16 mouse cellular contexts compared by ENCODE assay signal in the genomic region with DNA sequence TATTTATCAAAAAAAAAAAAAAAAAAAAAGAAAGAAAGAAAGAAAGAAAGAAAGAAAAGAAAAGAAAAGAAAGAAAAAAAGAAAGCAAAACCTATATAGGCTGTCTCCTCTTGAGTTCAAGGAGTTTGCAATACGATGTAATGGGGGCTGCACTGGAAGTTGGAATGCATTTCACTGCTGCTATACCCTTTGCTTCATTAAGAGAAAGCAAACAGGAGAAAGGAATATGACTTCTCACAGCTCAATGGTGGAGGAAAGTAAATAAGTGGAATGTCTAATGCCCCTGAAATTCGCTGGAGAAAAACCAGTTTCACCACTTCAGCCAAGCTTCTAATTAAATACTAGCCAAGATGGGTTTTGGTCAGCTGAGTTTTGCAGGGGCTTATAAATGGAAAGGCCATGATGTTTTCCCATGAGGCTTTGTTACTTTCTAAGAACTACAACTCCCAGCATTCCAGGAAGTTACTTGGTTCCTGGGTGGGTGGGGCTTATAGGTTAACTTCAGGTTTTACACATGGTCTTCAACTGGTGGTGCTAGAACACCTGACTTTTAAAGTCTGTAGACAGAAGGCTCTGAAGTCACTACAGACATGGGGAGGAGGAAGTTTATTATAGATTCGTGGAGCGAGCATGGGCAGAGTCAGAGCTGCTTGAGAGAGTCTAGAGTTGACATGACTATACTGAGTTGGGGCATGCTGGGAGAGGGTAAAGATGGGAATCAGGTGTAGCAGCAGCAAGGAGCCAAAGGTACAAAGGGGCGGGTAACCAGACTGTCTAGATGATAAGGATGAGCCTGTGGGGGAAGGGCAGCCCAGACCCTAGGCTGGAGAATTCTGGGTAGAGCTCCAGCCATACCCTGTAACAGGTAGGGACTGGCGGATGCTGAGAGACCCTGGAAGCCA. TPM values are rescaled to one million over a fixed set of nuclear protein-coding genes. Genes with fewer than 3 reads are reported as not detected.
A peak's percentile ranks its signal among the peaks of the same experiment; 100 is the strongest.
DNase-seq lines count a peak whose midpoint lies in the region; ATAC-seq and TF ChIP-seq lines count a peak whose summit lies in the region.
"Had no signal": no experiment of that assay in that cellular context is flagged by ENCODE, and none has a peak within 500 bp of the region (broad histone marks: within the 10 kb centered on the region; RNA-seq: fewer than 3 reads in every experiment).

No protein-coding gene starts in this region.

- H3K36me3 ChIP-seq in hindbrain, embryonic 16.5 days (ENCODE audit: control insufficient read depth, insufficient read depth, low read length): no peaks in the 10 kb centered on the region
- no peaks in the 10 kb centered on the region for H3K36me3 ChIP-seq in hindbrain, embryonic 11.5 days (ENCODE audit: control insufficient read depth, insufficient read depth, low read length)
- no peaks in the 10 kb centered on the region for H3K36me3 ChIP-seq in lung, postnatal 0 days (ENCODE audit: insufficient read depth, low read length)
- no peaks in the 10 kb centered on the region for H3K36me3 ChIP-seq in intestine, embryonic 16.5 days (ENCODE audit: control insufficient read depth, insufficient read depth, low read length)
- H3K36me3 ChIP-seq in stomach, embryonic 14.5 days (ENCODE audit: control insufficient read depth, insufficient read depth, low read length): no peaks in the 10 kb centered on the region
- H3K36me3 ChIP-seq: limb, embryonic 13.5 days; stomach, embryonic 15.5 days had no signal

- no peak for TF ChIP-seq CTCF in lung, postnatal 0 days (IDR thresholded peaks at IDR 0.05)

- no peak overlapping the region for H3K4me3 ChIP-seq in hindbrain, embryonic 16.5 days (ENCODE audit: low read length)
- H3K4me3 ChIP-seq in hindbrain, embryonic 11.5 days (ENCODE audit: low read depth, low read length): no peak overlapping the region
- no peak overlapping the region for H3K4me3 ChIP-seq in lung, postnatal 0 days (ENCODE audit: low read depth, low read length)
- no peak overlapping the region for H3K4me3 ChIP-seq in intestine, embryonic 16.5 days (ENCODE audit: low read length)
- H3K4me3 ChIP-seq in stomach, embryonic 14.5 days (ENCODE audit: low read depth, low read length): no peak overlapping the region
- H3K4me3 ChIP-seq: heart, adult 2 months; limb, embryonic 13.5 days; stomach, embryonic 15.5 days had no signal

- H3K9ac ChIP-seq in hindbrain, embryonic 16.5 days (ENCODE audit: low read depth, low read length): no peak overlapping the region
- H3K9ac ChIP-seq in hindbrain, embryonic 11.5 days (ENCODE audit: low read depth, low read length): no peak overlapping the region
- H3K9ac ChIP-seq in lung, postnatal 0 days (replicated peaks; ENCODE audit: low read depth): no peak overlapping the region
- no peak overlapping the region for H3K9ac ChIP-seq in intestine, embryonic 16.5 days (ENCODE audit: low read depth, low read length)
- H3K9ac ChIP-seq in stomach, embryonic 14.5 days (replicated peaks; ENCODE audit: low read depth, low read length): no peak overlapping the region
- H3K9ac ChIP-seq: limb, embryonic 13.5 days; stomach, embryonic 15.5 days had no signal

- no peaks in the 10 kb centered on the region for H3K4me1 ChIP-seq in hindbrain, embryonic 16.5 days (ENCODE audit: control insufficient read depth, insufficient read depth, low read depth, low read length)
- H3K4me1 ChIP-seq in hindbrain, embryonic 11.5 days (replicated peaks; ENCODE audit: control insufficient read depth, insufficient read depth, low read length): no peaks in the 10 kb centered on the region
- H3K4me1 ChIP-seq in lung, postnatal 0 days (ENCODE audit: insufficient read depth, low read depth, low read length): no peaks in the 10 kb centered on the region
- H3K4me1 ChIP-seq in intestine, embryonic 16.5 days (ENCODE audit: control insufficient read depth, insufficient read depth, low read length): no peaks in the 10 kb centered on the region
- peaks cover 8% of the 10 kb centered on the region; the same call in 1 of the 2 replicates for H3K4me1 ChIP-seq in stomach, embryonic 14.5 days (ENCODE audit: control insufficient read depth, insufficient read depth, low read length)
- H3K4me1 ChIP-seq: stomach, embryonic 15.5 days had no signal

- no peak for TF ChIP-seq EP300 in lung, postnatal 0 days (IDR thresholded peaks at IDR 0.05)

- 82% methylated on average over 6 of the region's 6 CpGs for WGBS in hindbrain, embryonic 16.5 days
- 78% methylated on average over 6 of the region's 6 CpGs for WGBS in hindbrain, embryonic 11.5 days
- 69% methylated on average over 6 of the region's 6 CpGs for WGBS in lung, postnatal 0 days
- WGBS in intestine, embryonic 16.5 days: 70% methylated on average over 6 of the region's 6 CpGs
- WGBS in stomach, embryonic 14.5 days: 70% methylated on average over 6 of the region's 6 CpGs

- DNase-seq in hindbrain, embryonic 11.5 days (ENCODE audit: low spot score): no peak
- DNase-seq in lung, postnatal 0 days (ENCODE audit: low spot score): peak; percentile 63
- no peak for DNase-seq in lung, postnatal 36 days
- DNase-seq in neural tube, embryonic 10.5 days (ENCODE audit: extremely low spot score, low spot score): no peak
- no peak for DNase-seq in urinary bladder, postnatal 36 days (ENCODE audit: low spot score in 2 of 2)
- DNase-seq: heart, adult 2 months; heart, postnatal 36 days; kidney, adult 9 months; thymus, postnatal 4 days had no signal

- H3K9me3 ChIP-seq in hindbrain, embryonic 16.5 days (ENCODE audit: control insufficient read depth, low read length): no peaks in the 10 kb centered on the region
- no peaks in the 10 kb centered on the region for H3K9me3 ChIP-seq in hindbrain, embryonic 11.5 days (ENCODE audit: control insufficient read depth, low read length)
- no peaks in the 10 kb centered on the region for H3K9me3 ChIP-seq in lung, postnatal 0 days (ENCODE audit: low read length)
- 0 out of 2 replicates have a peak, but pooled peaks cover 4% of the 10 kb centered on the region for H3K9me3 ChIP-seq in intestine, embryonic 16.5 days (ENCODE audit: control insufficient read depth, low read length)
- H3K9me3 ChIP-seq in stomach, embryonic 14.5 days (ENCODE audit: control insufficient read depth, low read depth, low read length): no peaks in the 10 kb centered on the region
- H3K9me3 ChIP-seq: limb, embryonic 13.5 days; stomach, embryonic 15.5 days had no signal

- H3K27me3 ChIP-seq in hindbrain, embryonic 16.5 days (replicated peaks; ENCODE audit: control insufficient read depth, insufficient read depth, low read length): no peaks in the 10 kb centered on the region
- no peaks in the 10 kb centered on the region for H3K27me3 ChIP-seq in hindbrain, embryonic 11.5 days (ENCODE audit: control insufficient read depth, insufficient read depth, low read length)
- H3K27me3 ChIP-seq in lung, postnatal 0 days (replicated peaks; ENCODE audit: insufficient read depth, low read length): 0 out of 2 replicates have a peak, but pooled peaks cover 3% of the 10 kb centered on the region
- H3K27me3 ChIP-seq in intestine, embryonic 16.5 days (replicated peaks; ENCODE audit: control insufficient read depth, insufficient read depth, low read length): no peaks in the 10 kb centered on the region
- H3K27me3 ChIP-seq in stomach, embryonic 14.5 days (ENCODE audit: control insufficient read depth, insufficient read depth, low read length): no peaks in the 10 kb centered on the region
- H3K27me3 ChIP-seq: limb, embryonic 13.5 days; stomach, embryonic 15.5 days had no signal

- no peak overlapping the region for H3K4me2 ChIP-seq in hindbrain, embryonic 16.5 days (ENCODE audit: low read length)
- H3K4me2 ChIP-seq in hindbrain, embryonic 11.5 days (replicated peaks; ENCODE audit: low read depth, low read length): no peak overlapping the region
- no peak overlapping the region for H3K4me2 ChIP-seq in lung, postnatal 0 days (replicated peaks; ENCODE audit: low read depth, low read length)
- H3K4me2 ChIP-seq in intestine, embryonic 16.5 days (ENCODE audit: low read depth, low read length): no peak overlapping the region; the same call in 1 of the 2 replicates
- no peak overlapping the region for H3K4me2 ChIP-seq in stomach, embryonic 14.5 days (replicated peaks; ENCODE audit: low read depth, low read length)
- H3K4me2 ChIP-seq: limb, embryonic 13.5 days; stomach, embryonic 15.5 days had no signal

- 0 out of 2 replicates have a peak, but pooled peaks have one; percentile 24 for ATAC-seq in hindbrain, embryonic 16.5 days
- ATAC-seq in hindbrain, embryonic 11.5 days (ENCODE audit: low FRiP score): no peak
- ATAC-seq in lung, postnatal 0 days: peak; percentile 55
- ATAC-seq in intestine, embryonic 16.5 days: peak; percentile 87
- 0 out of 2 replicates have a peak, but pooled peaks have one; percentile 49 for ATAC-seq in stomach, embryonic 14.5 days (ENCODE audit: insufficient number of reproducible peaks, insufficient read depth, low FRiP score, low read depth)
- ATAC-seq: CD4-positive, CD25-positive, alpha-beta regulatory T cell, adult 4 months had no signal

- H3K27ac ChIP-seq in hindbrain, embryonic 16.5 days (ENCODE audit: low read depth, low read length): no peak overlapping the region
- no peak overlapping the region for H3K27ac ChIP-seq in hindbrain, embryonic 11.5 days (ENCODE audit: low read depth, low read length)
- H3K27ac ChIP-seq in lung, postnatal 0 days (ENCODE audit: low read length): no peak overlapping the region
- H3K27ac ChIP-seq in intestine, embryonic 16.5 days (ENCODE audit: low read length): no peak overlapping the region
- H3K27ac ChIP-seq in stomach, embryonic 14.5 days (ENCODE audit: low read length): no peak overlapping the region
- H3K27ac ChIP-seq: heart, adult 2 months; limb, embryonic 13.5 days; macrophage; stomach, embryonic 15.5 days had no signal

RNA-seq across cellular contexts. Expression of gene Arhgdib, which starts 59.8 kb away (rescaled TPM):
- 14.9 and 22.0 TPM in 2 replicates for polyA plus RNA-seq in hindbrain, embryonic 16.5 days (2015; fragmentation: Nextera tagmentation; extraction: Ambion mirVana)
- 34.2 and 37.3 TPM in 2 replicates for polyA plus RNA-seq in hindbrain, embryonic 11.5 days (2014; fragmentation: Nextera tagmentation; extraction: Ambion mirVana)
- polyA plus RNA-seq in lung, postnatal 0 days (2015; fragmentation: Nextera tagmentation; extraction: Ambion mirVana): 68.4 and 70.8 TPM in 2 replicates
- polyA plus RNA-seq in intestine, embryonic 16.5 days (2015; fragmentation: Nextera tagmentation; extraction: Ambion mirVana): 42.1 and 44.0 TPM in 2 replicates
- polyA plus RNA-seq in stomach, embryonic 14.5 days (2014; fragmentation: Nextera tagmentation; extraction: Ambion mirVana): 53.3 and 58.0 TPM in 2 replicates
